Mouse (Mus musculus): ENCODE results near the gene Ankrd55. TPM values are rescaled to one million over a fixed set of nuclear protein-coding genes. Genes with fewer than 3 reads are reported as not detected.

Gene Ankrd55
- polyA plus RNA-seq, 1 experiment from 2014 or later: 0.11 TPM

- DNase-seq (ENCODE audit: low spot score) (no peak), ATAC-seq (replicated peaks; ENCODE audit: low FRiP score) (no peak)
- no peaks in the 10 kb centered on the region for H3K9me3 ChIP-seq (ENCODE audit: control insufficient read depth, low read length)
- no peak overlapping the region for H3K9ac ChIP-seq (ENCODE audit: low read depth, low read length)
- H3K4me1 ChIP-seq (replicated peaks; ENCODE audit: control insufficient read depth, insufficient read depth, low read length): no peaks in the 10 kb centered on the region
- H3K27ac ChIP-seq (ENCODE audit: low read depth, low read length): no peak overlapping the region
- no peak overlapping the region for H3K4me2 ChIP-seq
- H3K36me3 ChIP-seq (ENCODE audit: control insufficient read depth, insufficient read depth, low read length): no peaks in the 10 kb centered on the region
- 78% methylated on average over 4 of the region's 4 CpGs for whole genome bisulfite sequencing
- H3K4me3 ChIP-seq (ENCODE audit: low read depth, low read length): no peak overlapping the region
- no peaks in the 10 kb centered on the region for H3K27me3 ChIP-seq (replicated peaks; ENCODE audit: control insufficient read depth, insufficient read depth, low read length)
Measured at GRCm38 (mm10) chr13:112366321-112367029, 78.2 kb downstream of the Ankrd55 start.

- Histone ChIP-seq H3K9me3 (ENCODE audit: control insufficient read depth, low read length) (no peaks in the 10 kb centered on the region), H3K4me1 (replicated peaks; ENCODE audit: control insufficient read depth, insufficient read depth, low read length) (no peaks in the 10 kb centered on the region), H3K9ac (ENCODE audit: low read depth, low read length) (no peak overlapping the region), H3K36me3 (ENCODE audit: control insufficient read depth, insufficient read depth, low read length) (no peaks in the 10 kb centered on the region), H3K27ac (ENCODE audit: low read depth, low read length) (no peak overlapping the region), H3K27me3 (replicated peaks; ENCODE audit: control insufficient read depth, insufficient read depth, low read length) (no peaks in the 10 kb centered on the region), H3K4me2 (no peak overlapping the region), H3K4me3 (ENCODE audit: low read depth, low read length) (no peak overlapping the region)
- WGBS: 92% methylated on average over 4 of the region's 4 CpGs
- no peak for ATAC-seq (replicated peaks; ENCODE audit: low FRiP score)
- no peak for DNase-seq (ENCODE audit: low spot score)
Measured at GRCm38 (mm10) chr13:112371729-112372128, 83.5 kb downstream of the Ankrd55 start.

- Histone ChIP-seq H3K36me3 (ENCODE audit: control insufficient read depth, insufficient read depth, low read length) (no peaks in the 10 kb centered on the region), H3K27me3 (replicated peaks; ENCODE audit: control insufficient read depth, insufficient read depth, low read length) (no peaks in the 10 kb centered on the region), H3K27ac (ENCODE audit: low read depth, low read length) (no peak overlapping the region), H3K9me3 (ENCODE audit: control insufficient read depth, low read length) (no peaks in the 10 kb centered on the region), H3K4me1 (replicated peaks; ENCODE audit: control insufficient read depth, insufficient read depth, low read length) (no peaks in the 10 kb centered on the region), H3K9ac (ENCODE audit: low read depth, low read length) (no peak overlapping the region), H3K4me3 (ENCODE audit: low read depth, low read length) (no peak overlapping the region), H3K4me2 (no peak overlapping the region)
- 74% methylated on average over 8 of the region's 8 CpGs for WGBS
- DNase-seq (ENCODE audit: low spot score): no peak
- ATAC-seq (replicated peaks; ENCODE audit: low FRiP score): no peak
Measured at GRCm38 (mm10) chr13:112375766-112376165, 87.5 kb downstream of the Ankrd55 start.

- Histone ChIP-seq H3K4me3 (ENCODE audit: low read depth, low read length) (no peak overlapping the region), H3K27ac (ENCODE audit: low read depth, low read length) (no peak overlapping the region), H3K4me1 (replicated peaks; ENCODE audit: control insufficient read depth, insufficient read depth, low read length) (no peaks in the 10 kb centered on the region), H3K4me2 (no peak overlapping the region), H3K36me3 (ENCODE audit: control insufficient read depth, insufficient read depth, low read length) (no peaks in the 10 kb centered on the region), H3K9me3 (ENCODE audit: control insufficient read depth, low read length) (no peaks in the 10 kb centered on the region), H3K27me3 (replicated peaks; ENCODE audit: control insufficient read depth, insufficient read depth, low read length) (no peaks in the 10 kb centered on the region), H3K9ac (ENCODE audit: low read depth, low read length) (no peak overlapping the region)
- WGBS: 78% methylated on average over 9 of the region's 9 CpGs
- DNase-seq (ENCODE audit: low spot score): no peak
- no peak for ATAC-seq (replicated peaks; ENCODE audit: low FRiP score)
Measured at GRCm38 (mm10) chr13:112378782-112379305, 90.6 kb downstream of the Ankrd55 start.

GRCm38 (mm10) chr13:112381476-112381875 is 93.2 kb downstream of the Ankrd55 start:
- Histone ChIP-seq H3K27ac (ENCODE audit: low read depth, low read length) (no peak overlapping the region), H3K9ac (ENCODE audit: low read depth, low read length) (no peak overlapping the region), H3K36me3 (ENCODE audit: control insufficient read depth, insufficient read depth, low read length) (no peaks in the 10 kb centered on the region), H3K4me2 (no peak overlapping the region), H3K9me3 (ENCODE audit: control insufficient read depth, low read length) (no peaks in the 10 kb centered on the region), H3K4me1 (replicated peaks; ENCODE audit: control insufficient read depth, insufficient read depth, low read length) (no peaks in the 10 kb centered on the region), H3K27me3 (replicated peaks; ENCODE audit: control insufficient read depth, insufficient read depth, low read length) (no peaks in the 10 kb centered on the region), H3K4me3 (ENCODE audit: low read depth, low read length) (no peak overlapping the region)
- 76% methylated on average over 2 of the region's 2 CpGs for WGBS
- DNase-seq (ENCODE audit: low spot score) (no peak), ATAC-seq (replicated peaks; ENCODE audit: low FRiP score) (no peak)

GRCm38 (mm10) chr13:112382457-112382856 is 94.2 kb downstream of the Ankrd55 start:
- ATAC-seq (replicated peaks; ENCODE audit: low FRiP score): no peak
- Histone ChIP-seq H3K4me3 (ENCODE audit: low read depth, low read length) (no peak overlapping the region), H3K9me3 (ENCODE audit: control insufficient read depth, low read length) (no peaks in the 10 kb centered on the region), H3K27ac (ENCODE audit: low read depth, low read length) (no peak overlapping the region), H3K4me2 (no peak overlapping the region), H3K27me3 (replicated peaks; ENCODE audit: control insufficient read depth, insufficient read depth, low read length) (no peaks in the 10 kb centered on the region), H3K4me1 (replicated peaks; ENCODE audit: control insufficient read depth, insufficient read depth, low read length) (no peaks in the 10 kb centered on the region), H3K9ac (ENCODE audit: low read depth, low read length) (no peak overlapping the region), H3K36me3 (ENCODE audit: control insufficient read depth, insufficient read depth, low read length) (no peaks in the 10 kb centered on the region)
- WGBS: 77% methylated on average over 4 of the region's 4 CpGs
- no peak for DNase-seq (ENCODE audit: low spot score)

- DNase-seq (ENCODE audit: low spot score) (no peak), ATAC-seq (replicated peaks; ENCODE audit: low FRiP score) (no peak)
- Histone ChIP-seq H3K9me3 (ENCODE audit: control insufficient read depth, low read length) (no peaks in the 10 kb centered on the region), H3K9ac (ENCODE audit: low read depth, low read length) (no peak overlapping the region), H3K36me3 (ENCODE audit: control insufficient read depth, insufficient read depth, low read length) (no peaks in the 10 kb centered on the region), H3K27me3 (replicated peaks; ENCODE audit: control insufficient read depth, insufficient read depth, low read length) (no peaks in the 10 kb centered on the region), H3K4me1 (replicated peaks; ENCODE audit: control insufficient read depth, insufficient read depth, low read length) (no peaks in the 10 kb centered on the region), H3K4me3 (ENCODE audit: low read depth, low read length) (no peak overlapping the region), H3K4me2 (no peak overlapping the region), H3K27ac (ENCODE audit: low read depth, low read length) (no peak overlapping the region)
- 63% methylated on average over 3 of the region's 3 CpGs for WGBS
Measured at GRCm38 (mm10) chr13:112382956-112383355, 94.7 kb downstream of the Ankrd55 start.

- Histone ChIP-seq H3K9ac (ENCODE audit: low read depth, low read length) (no peak overlapping the region), H3K4me3 (ENCODE audit: low read depth, low read length) (no peak overlapping the region), H3K4me1 (replicated peaks; ENCODE audit: control insufficient read depth, insufficient read depth, low read length) (no peaks in the 10 kb centered on the region), H3K36me3 (ENCODE audit: control insufficient read depth, insufficient read depth, low read length) (no peaks in the 10 kb centered on the region), H3K4me2 (no peak overlapping the region), H3K27me3 (replicated peaks; ENCODE audit: control insufficient read depth, insufficient read depth, low read length) (no peaks in the 10 kb centered on the region), H3K27ac (ENCODE audit: low read depth, low read length) (no peak overlapping the region), H3K9me3 (ENCODE audit: control insufficient read depth, low read length) (no peaks in the 10 kb centered on the region)
- 82% methylated on average over 11 of the region's 11 CpGs for WGBS
- DNase-seq (ENCODE audit: low spot score) (no peak), ATAC-seq (replicated peaks; ENCODE audit: low FRiP score) (no peak)
Measured at GRCm38 (mm10) chr13:112383941-112384659, 95.8 kb downstream of the Ankrd55 start.

- 85% methylated on average over 9 of the region's 9 CpGs for WGBS
- H3K27me3 ChIP-seq (replicated peaks; ENCODE audit: control insufficient read depth, insufficient read depth, low read length): no peaks in the 10 kb centered on the region
- ATAC-seq (replicated peaks; ENCODE audit: low FRiP score): no peak
- no peak overlapping the region for H3K27ac ChIP-seq (ENCODE audit: low read depth, low read length)
- DNase-seq (ENCODE audit: low spot score): no peak
- H3K4me2 ChIP-seq: no peak overlapping the region
- no peaks in the 10 kb centered on the region for H3K36me3 ChIP-seq (ENCODE audit: control insufficient read depth, insufficient read depth, low read length)
- no peaks in the 10 kb centered on the region for H3K4me1 ChIP-seq (replicated peaks; ENCODE audit: control insufficient read depth, insufficient read depth, low read length)
- no peaks in the 10 kb centered on the region for H3K9me3 ChIP-seq (ENCODE audit: control insufficient read depth, low read length)
- no peak overlapping the region for H3K4me3 ChIP-seq (ENCODE audit: low read depth, low read length)
- H3K9ac ChIP-seq (ENCODE audit: low read depth, low read length): no peak overlapping the region
Measured at GRCm38 (mm10) chr13:112385040-112385439, 96.8 kb downstream of the Ankrd55 start.

Data from liver, embryonic 11.5 days (tissue).